Mouse (Mus musculus) CH12.LX (cell line): ENCODE measurements around the gene Atp8a2. TPM values are rescaled to one million over a fixed set of nuclear protein-coding genes. Genes with fewer than 3 reads are reported as not detected.

Experiments
- DNase-seq: peaks from one replicate; pipeline ENCODE4 v3.0.0-alpha.2; 2013; ENCODE audit errors: extremely low read depth
- H3K27ac ChIP-seq: 2 replicates; pipeline ENCODE4 v1.5.1; 2012; ENCODE audit warnings: low read depth, mild to moderate bottlenecking, control low read depth, moderate library complexity; ENCODE audit not compliant: insufficient read depth
- H3K27me3 ChIP-seq: replicated peaks from 2 replicates; pipeline ENCODE3; 2012; ENCODE audit warnings: inconsistent platforms
- H3K36me3 ChIP-seq, 2 experiments: replicated peaks in 1 of 2; 2 replicates each; pipeline versions ENCODE3 to v1.6.1; 2012; ENCODE audit warnings: inconsistent platforms in 1 of 2, low read length in 1 of 2, mild to moderate bottlenecking in 1 of 2, mixed read lengths in 1 of 2, moderate library complexity in 1 of 2; ENCODE audit not compliant: control insufficient read depth in 1 of 2, insufficient read depth in 1 of 2
- H3K4me1 ChIP-seq, 2 experiments: 2 replicates each; pipeline ENCODE4 v1.6.1; 2012; ENCODE audit warnings: inconsistent platforms in 1 of 2, moderate library complexity in 1 of 2; ENCODE audit not compliant: insufficient read depth in 2 of 2, control insufficient read depth in 1 of 2
- H3K4me2 ChIP-seq: 2 replicates; pipeline ENCODE4 v1.6.1; 2012; ENCODE audit warnings: low read depth, mild to moderate bottlenecking, control low read depth; ENCODE audit not compliant: poor library complexity, insufficient read depth, severe bottlenecking
- H3K4me3 ChIP-seq, 3 experiments: fragments of 150-350 bp in 1 of 3; sonication (generic) in 1 of 3; replicated peaks in 1 of 3; 2 replicates each; pipeline versions ENCODE3 to v1.5.1; 2011 to 2012; ENCODE audit warnings: low read depth in 2 of 3, low read length in 2 of 3, mild to moderate bottlenecking in 2 of 3, moderate library complexity in 2 of 3, control low read depth in 1 of 3, improper control_type of control experiment in 1 of 3, inconsistent platforms in 1 of 3, mixed read lengths in 1 of 3; ENCODE audit not compliant: poor library complexity in 1 of 3
- H3K79me2 ChIP-seq: replicated peaks from 2 replicates; pipeline ENCODE4 v1.6.1; 2012; ENCODE audit warnings: mild to moderate bottlenecking, moderate library complexity; ENCODE audit not compliant: control insufficient read depth, poor library complexity, insufficient read depth, severe bottlenecking; ENCODE audit errors: extremely low read depth
- H3K9ac ChIP-seq: 2 replicates; pipeline ENCODE4 v1.6.1; 2012; ENCODE audit warnings: low read depth, mild to moderate bottlenecking, control low read depth, moderate library complexity; ENCODE audit not compliant: insufficient read depth
- H3K9me3 ChIP-seq: replicated peaks from 2 replicates; pipeline ENCODE3; 2012; ENCODE audit warnings: low read length, inconsistent platforms, mixed read lengths
- BHLHE40 ChIP-seq: IDR thresholded peaks from 2 replicates; pipeline ENCODE4 v1.6.1; 2011; ENCODE audit warnings: mild to moderate bottlenecking, low read depth, low read length, improper control_type of control experiment
- CHD1 ChIP-seq: IDR thresholded peaks from 2 replicates; pipeline ENCODE4 v1.6.1; 2012; ENCODE audit warnings: low read depth, low read length, improper control_type of control experiment, inconsistent platforms
- CHD2 ChIP-seq: IDR thresholded peaks from 2 replicates; pipeline ENCODE4 v1.6.1; 2011; ENCODE audit warnings: low read length, improper control_type of control experiment
- CTCF ChIP-seq, 2 experiments: IDR thresholded peaks in 1 of 2; conservative IDR thresholded peaks in 1 of 2; 2 replicates each; pipeline ENCODE4 v1.5.1; 2011 to 2012; ENCODE audit warnings: low read depth in 2 of 2, low read length in 2 of 2, improper control_type of control experiment in 1 of 2, inconsistent platforms in 1 of 2, mild to moderate bottlenecking in 1 of 2, moderate library complexity in 1 of 2
- E2F4 ChIP-seq: IDR thresholded peaks from 2 replicates; pipeline ENCODE4 v1.6.1; 2011; ENCODE audit warnings: low read depth, low read length, improper control_type of control experiment; ENCODE audit not compliant: insufficient replicate concordance
- ETS1 ChIP-seq: conservative IDR thresholded peaks from 2 replicates; pipeline ENCODE4 v1.6.1; 2012; ENCODE audit warnings: low read depth, mild to moderate bottlenecking, inconsistent platforms, low read length, improper control_type of control experiment, moderate library complexity
- GABPA ChIP-seq: IDR thresholded peaks from 2 replicates; pipeline ENCODE4 v1.6.1; 2012; ENCODE audit warnings: low read depth, low read length, improper control_type of control experiment, inconsistent platforms; ENCODE audit not compliant: insufficient replicate concordance
- IRF4 ChIP-seq: IDR thresholded peaks from 2 replicates; pipeline ENCODE4 v1.6.1; 2014; ENCODE audit warnings: low read depth, mild to moderate bottlenecking, inconsistent platforms, low read length, improper control_type of control experiment
- JUN ChIP-seq: IDR thresholded peaks from 2 replicates; pipeline ENCODE4 v1.6.1; 2011; ENCODE audit warnings: low read depth, mild to moderate bottlenecking, low read length, improper control_type of control experiment, moderate library complexity; ENCODE audit not compliant: insufficient read depth
- JUND ChIP-seq: conservative IDR thresholded peaks from 2 replicates; pipeline ENCODE4 v1.6.1; 2011; ENCODE audit warnings: low read depth, low read length, improper control_type of control experiment
- KAT2A ChIP-seq: IDR thresholded peaks from 2 replicates; pipeline ENCODE4 v1.6.1; 2012; ENCODE audit warnings: low read length, improper control_type of control experiment, inconsistent platforms; ENCODE audit not compliant: insufficient replicate concordance
- MAFK ChIP-seq: IDR thresholded peaks from 2 replicates; pipeline ENCODE4 v1.6.1; 2011; ENCODE audit warnings: low read length, improper control_type of control experiment; ENCODE audit not compliant: insufficient replicate concordance
- MAX ChIP-seq: IDR thresholded peaks from 2 replicates; pipeline ENCODE4 v1.6.1; 2011; ENCODE audit warnings: low read length, improper control_type of control experiment
- MAZ ChIP-seq: IDR thresholded peaks from 2 replicates; pipeline ENCODE4 v1.6.1; 2012; ENCODE audit warnings: low read depth, mild to moderate bottlenecking, inconsistent platforms, low read length, improper control_type of control experiment, moderate library complexity
- MEF2A ChIP-seq: IDR thresholded peaks from 2 replicates; pipeline ENCODE4 v1.6.1; 2014; ENCODE audit warnings: low read depth, mild to moderate bottlenecking, inconsistent platforms, low read length, improper control_type of control experiment, borderline replicate concordance
- MXI1 ChIP-seq: IDR thresholded peaks from 2 replicates; pipeline ENCODE4 v1.6.1; 2011; ENCODE audit warnings: mild to moderate bottlenecking, low read depth, low read length, improper control_type of control experiment
- MYC ChIP-seq: IDR thresholded peaks from 2 replicates; pipeline ENCODE4 v1.6.1; 2011; ENCODE audit warnings: low read depth, mild to moderate bottlenecking, improper control_type of control experiment, low read length
- NELFE ChIP-seq: IDR thresholded peaks from 2 replicates; pipeline ENCODE4 v1.6.1; 2011; ENCODE audit warnings: low read depth, low read length, improper control_type of control experiment
- PAX5 ChIP-seq: IDR thresholded peaks from 2 replicates; pipeline ENCODE4 v1.6.1; 2012; ENCODE audit warnings: low read length, inconsistent platforms, mixed read lengths
- POLR2AphosphoS2 ChIP-seq: IDR thresholded peaks from 2 replicates; pipeline ENCODE4 v1.6.1; 2011; ENCODE audit warnings: low read depth, low read length, improper control_type of control experiment
- RAD21 ChIP-seq: IDR thresholded peaks from 2 replicates; pipeline ENCODE4 v1.6.1; 2011; ENCODE audit warnings: low read depth, mild to moderate bottlenecking, low read length, improper control_type of control experiment, moderate library complexity
- RCOR1 ChIP-seq: conservative IDR thresholded peaks from 2 replicates; pipeline ENCODE4 v1.6.1; 2012; ENCODE audit warnings: low read depth, mild to moderate bottlenecking, inconsistent platforms, low read length, improper control_type of control experiment
- SIN3A ChIP-seq: IDR thresholded peaks from 2 replicates; pipeline ENCODE4 v1.6.1; 2012; ENCODE audit warnings: low read length, improper control_type of control experiment, inconsistent platforms
- SMC3 ChIP-seq: IDR thresholded peaks from 2 replicates; pipeline ENCODE4 v1.6.1; 2011; ENCODE audit warnings: low read depth, low read length, improper control_type of control experiment
- TBP ChIP-seq: conservative IDR thresholded peaks from 2 replicates; pipeline ENCODE4 v1.6.1; 2011; ENCODE audit warnings: low read depth, low read length, improper control_type of control experiment
- TCF12 ChIP-seq: IDR thresholded peaks from 2 replicates; pipeline ENCODE4 v1.6.1; 2014; ENCODE audit warnings: low read depth, mild to moderate bottlenecking, inconsistent platforms, low read length, improper control_type of control experiment
- USF2 ChIP-seq: conservative IDR thresholded peaks from 2 replicates; pipeline ENCODE4 v1.6.1; 2011; ENCODE audit warnings: low read depth, low read length, improper control_type of control experiment
- ZMIZ1 ChIP-seq: IDR thresholded peaks from 2 replicates; pipeline ENCODE4 v1.6.1; 2012; ENCODE audit warnings: low read depth, mild to moderate bottlenecking, inconsistent platforms, low read length, improper control_type of control experiment
- ZNF384 ChIP-seq: IDR thresholded peaks from 2 replicates; pipeline ENCODE4 v1.6.1; 2012; ENCODE audit warnings: low read depth, low read length, improper control_type of control experiment, inconsistent platforms
- dilution Hi-C: fragments of 300-500 bp; cut with MboI; formaldehyde crosslinking; loops from 2 replicates; pipeline ENCODE4 v1.14.3; 2020; ENCODE audit warnings: low sequenced_read_pairs; ENCODE audit not compliant: extremely low pct_unique_long_range_greater_than_20kb, extremely low pct_ligation_motif_present
- in situ Hi-C: fragments of 300-500 bp; cut with MboI; formaldehyde crosslinking; loops from 3 replicates; pipeline ENCODE4 v1.14.3; 2019; ENCODE audit warnings: low sequenced_read_pairs, low pct_ligation_motif_present, low pct_unique_long_range_greater_than_20kb, mixed read lengths
- polyA plus RNA-seq: library from polyadenylated mRNA; unstranded; fragments of >175 nt; gene quantifications from 2 replicates; pipeline ENCODE4 v1.2.1, GENCODE M21; 2012; ENCODE audit warnings: low read depth; ENCODE audit not compliant: insufficient read length
- total RNA-seq, 2 experiments: library from RNA; depleted of rRNA; stranded (reverse); fragments of 300-350 nt in 1 of 2; fragments of >200 nt in 1 of 2; gene quantifications; 2 replicates each; pipeline ENCODE4 v1.2.3; 2012 to 2014

Atp8a2 gene
- total and polyA plus RNA-seq, 3 experiments = 0.15 to 0.29 (median 0.21) TPM

DNA sequence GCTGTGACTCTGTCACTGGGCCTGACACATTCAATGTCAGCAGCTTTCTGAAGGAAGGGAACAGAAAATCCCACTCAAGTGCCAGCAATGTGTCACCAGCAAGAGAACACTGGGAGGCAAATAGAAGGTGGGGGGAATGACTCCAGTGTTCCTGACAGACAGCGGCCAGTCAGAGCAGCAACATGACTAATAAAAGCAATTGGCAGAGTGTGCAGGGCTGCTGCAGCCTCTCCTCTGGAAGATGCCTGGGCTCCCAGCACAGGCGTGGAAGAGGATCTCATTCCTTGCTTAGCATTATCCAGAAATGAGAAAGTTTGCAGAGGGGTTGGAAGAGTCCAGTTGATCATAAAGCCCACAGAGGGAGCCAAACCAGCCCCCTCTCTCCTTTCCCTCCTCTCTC is 254.8 kb downstream of the Atp8a2 start:
- H3K79me2 ChIP-seq = no peaks in the 10 kb centered on the region
- no peaks in the 10 kb centered on the region for H3K9me3 ChIP-seq
- no peaks in the 10 kb centered on the region for H3K36me3 ChIP-seq
- no peak overlapping the region for H3K4me3 ChIP-seq
- no peak overlapping the region for H3K9ac ChIP-seq
- H3K4me2 ChIP-seq = no peak overlapping the region
- no peak for DNase-seq
- no peaks in the 10 kb centered on the region for H3K27me3 ChIP-seq
- no peak overlapping the region for H3K27ac ChIP-seq
- H3K4me1 ChIP-seq = peaks cover 0 to 4% of the 10 kb centered on the region in 2 experiments; a peak in 1 of 4 replicates
- dilution Hi-C loops (no loop called here), in situ Hi-C loops (no loop called here)
- TF ChIP-seq PAX5 = no peak
- TF ChIP-seq POLR2AphosphoS2 = no peak
- TF ChIP-seq MAFK = no peak
- TF ChIP-seq MXI1 = no peak
- no peak for TF ChIP-seq TCF12
- no peak for TF ChIP-seq ETS1
- TF ChIP-seq MYC = no peak
- TF ChIP-seq NELFE = no peak
- TF ChIP-seq MEF2A = no peak
- TF ChIP-seq CTCF (conservative IDR thresholded peaks at IDR 0.05 in 1 of 2, IDR thresholded peaks at IDR 0.05 in 1 of 2; ENCODE audit: low read depth in 2 of 2, low read length in 2 of 2) = no peak
- no peak for TF ChIP-seq E2F4
- no peak for TF ChIP-seq JUND
- no peak for TF ChIP-seq SIN3A
- TF ChIP-seq SMC3 = no peak
- no peak for TF ChIP-seq GABPA
- no peak for TF ChIP-seq ZNF384
- no peak for TF ChIP-seq RAD21
- TF ChIP-seq USF2 = no peak
- no peak for TF ChIP-seq IRF4

DNA sequence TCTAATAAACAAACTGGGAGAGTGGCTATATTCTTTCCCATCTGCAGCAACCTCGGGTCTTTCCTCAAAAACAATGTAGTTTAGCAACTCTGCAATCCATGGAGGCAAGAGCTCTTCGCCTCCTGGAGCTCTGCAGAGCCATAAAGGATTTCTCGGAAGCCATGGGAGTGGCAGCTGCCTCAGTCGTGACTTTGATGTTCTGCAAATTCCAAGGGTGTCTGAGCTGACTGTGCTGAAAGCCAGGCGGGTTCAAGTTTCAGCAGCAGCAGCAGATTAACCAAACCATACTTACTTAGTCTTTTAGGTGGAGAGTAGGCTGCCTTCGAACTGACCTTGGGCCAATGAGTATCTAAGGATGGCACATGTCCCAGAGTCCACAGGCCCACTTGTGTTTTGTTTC is 264.6 kb downstream of the Atp8a2 start:
- H3K27ac ChIP-seq = no peak overlapping the region
- no peaks in the 10 kb centered on the region for H3K79me2 ChIP-seq
- in situ Hi-C loops = no loop called here
- TF ChIP-seq IRF4 (no peak), NELFE (no peak), JUND (no peak), MYC (no peak), CHD2 (no peak), MAZ (no peak), POLR2AphosphoS2 (no peak), ZMIZ1 (no peak), MXI1 (no peak), JUN (no peak), TBP (no peak), MAX (no peak), KAT2A (no peak), ZNF384 (no peak), PAX5 (no peak), BHLHE40 (no peak), RCOR1 (no peak), CHD1 (no peak), MAFK (no peak)
- TF ChIP-seq, all 38 proteins: peak for 0
- dilution Hi-C loops = no loop called here
- no peak overlapping the region for H3K9ac ChIP-seq
- H3K4me2 ChIP-seq = no peak overlapping the region
- no peaks in the 10 kb centered on the region for H3K36me3 ChIP-seq
- DNase-seq = no peak
- H3K27me3 ChIP-seq = peaks cover 2% of the 10 kb centered on the region
- no peaks in the 10 kb centered on the region for H3K9me3 ChIP-seq
- H3K4me3 ChIP-seq = no peak overlapping the region
- peaks cover 3 to 44% of the 10 kb centered on the region in 2 experiments for H3K4me1 ChIP-seq
